Mouse (Mus musculus) thymus, postnatal 36 days (tissue): ENCODE data around the gene Unc50.

Experiments
- DNase-seq, 2 experiments: peaks; one replicate each; pipeline ENCODE4 v3.0.0; 2022; ENCODE audit warnings: mixed read lengths in 2 of 2

The Unc50 gene

DNA sequence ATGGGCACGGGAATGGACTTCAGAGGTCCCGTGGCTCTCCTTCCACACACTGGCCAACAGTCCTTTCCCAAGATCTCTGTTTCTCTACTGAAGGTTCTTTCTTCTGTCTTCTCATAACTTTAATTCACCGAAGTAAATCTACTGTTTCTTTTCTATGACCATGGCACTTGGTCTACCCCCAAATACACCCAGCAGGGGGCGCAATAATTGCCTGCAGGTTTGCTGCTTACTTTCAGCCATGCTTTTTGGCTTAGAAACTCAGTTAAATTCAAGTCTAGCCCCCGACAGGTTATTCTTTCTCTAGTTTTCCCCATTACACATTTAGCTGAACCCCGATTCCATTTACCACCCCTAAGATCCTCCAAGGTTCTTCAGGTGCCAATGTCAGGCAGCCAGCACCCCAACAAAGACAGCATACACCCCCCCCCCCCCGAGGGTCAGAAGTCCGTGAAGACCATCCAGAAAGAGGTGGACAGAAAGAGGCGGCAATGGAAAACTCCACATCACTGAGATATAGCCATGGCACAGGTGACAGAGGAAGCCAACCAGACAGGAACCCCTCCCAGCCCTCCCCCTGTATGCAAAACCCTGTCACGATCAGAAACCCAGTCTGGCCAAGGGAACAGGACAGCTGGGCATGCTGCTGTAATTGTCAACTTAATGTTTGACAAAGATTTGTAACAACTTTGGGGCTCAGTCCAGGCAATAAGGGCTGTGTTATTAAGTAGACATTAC, 18.6 kb downstream of the Unc50 start:
- DNase-seq: peak; percentile 59 to 72

DNA sequence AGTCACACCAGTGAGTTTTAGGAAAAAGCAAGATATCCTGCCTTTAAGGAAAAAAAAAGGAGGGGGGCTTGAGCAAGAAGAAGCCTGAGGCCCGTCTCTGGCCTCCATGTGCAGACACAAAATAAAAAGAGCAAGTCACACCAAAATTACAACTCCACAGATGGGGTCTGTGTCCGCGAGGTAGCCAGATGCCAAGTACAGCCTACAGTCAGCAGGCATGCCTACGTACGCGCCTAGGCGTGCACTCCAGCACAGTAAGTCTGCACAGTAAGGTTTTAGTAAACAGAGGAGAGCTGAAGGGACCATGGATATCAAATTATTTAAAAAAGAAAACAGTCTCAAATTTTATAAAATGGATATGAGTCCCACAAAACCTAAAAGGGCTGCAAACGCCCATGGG, 21.3 kb downstream of the Unc50 start:
- DNase-seq: no peak

DNA sequence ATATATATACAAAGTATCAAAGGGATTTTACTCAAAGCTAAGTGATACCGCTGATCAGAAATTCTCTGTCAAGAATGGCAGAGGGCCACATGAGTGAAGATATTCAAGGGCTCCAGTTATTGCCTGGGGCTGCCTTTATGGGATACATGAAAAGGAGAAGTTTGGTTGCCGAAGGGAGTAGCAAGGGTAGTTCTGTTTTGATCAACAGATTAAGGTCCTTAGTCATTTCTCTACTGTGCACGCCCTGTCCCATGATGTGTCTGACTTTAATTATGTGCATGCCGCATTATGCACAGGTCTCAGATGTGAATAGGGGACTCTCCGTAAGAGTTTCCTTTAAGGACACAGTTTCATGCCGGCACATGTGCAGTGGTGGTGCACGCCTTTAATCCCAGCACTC, 27.6 kb downstream of the Unc50 start:
- DNase-seq: no peak

DNA sequence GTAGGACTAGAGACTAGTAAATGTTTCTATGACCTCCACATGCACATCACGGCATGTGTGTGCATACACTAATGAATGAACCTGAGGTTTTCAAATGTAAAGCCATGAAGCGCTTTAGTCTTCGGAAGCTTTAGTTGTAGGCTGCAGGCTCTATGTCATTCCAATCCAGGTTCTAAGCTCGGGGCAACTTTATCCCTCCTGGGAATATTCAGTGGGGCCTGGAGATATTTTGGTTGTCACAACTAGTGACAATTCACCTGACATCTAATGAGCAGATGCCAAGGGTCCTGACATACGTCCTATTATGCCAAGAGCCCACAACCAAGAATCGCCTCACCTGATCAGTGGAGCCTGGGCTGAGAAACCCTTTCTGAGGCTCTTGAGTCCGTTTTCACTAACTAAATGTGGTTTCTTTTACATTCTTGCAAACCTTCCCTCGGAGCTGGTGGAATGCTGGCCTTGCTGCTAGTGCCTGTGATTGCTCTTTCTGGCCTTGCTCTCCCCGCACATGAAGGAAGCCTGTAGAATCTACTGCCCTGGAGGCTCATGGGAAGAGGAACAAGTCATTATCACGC, 35.0 kb downstream of the Unc50 start:
- no peak for DNase-seq

DNA sequence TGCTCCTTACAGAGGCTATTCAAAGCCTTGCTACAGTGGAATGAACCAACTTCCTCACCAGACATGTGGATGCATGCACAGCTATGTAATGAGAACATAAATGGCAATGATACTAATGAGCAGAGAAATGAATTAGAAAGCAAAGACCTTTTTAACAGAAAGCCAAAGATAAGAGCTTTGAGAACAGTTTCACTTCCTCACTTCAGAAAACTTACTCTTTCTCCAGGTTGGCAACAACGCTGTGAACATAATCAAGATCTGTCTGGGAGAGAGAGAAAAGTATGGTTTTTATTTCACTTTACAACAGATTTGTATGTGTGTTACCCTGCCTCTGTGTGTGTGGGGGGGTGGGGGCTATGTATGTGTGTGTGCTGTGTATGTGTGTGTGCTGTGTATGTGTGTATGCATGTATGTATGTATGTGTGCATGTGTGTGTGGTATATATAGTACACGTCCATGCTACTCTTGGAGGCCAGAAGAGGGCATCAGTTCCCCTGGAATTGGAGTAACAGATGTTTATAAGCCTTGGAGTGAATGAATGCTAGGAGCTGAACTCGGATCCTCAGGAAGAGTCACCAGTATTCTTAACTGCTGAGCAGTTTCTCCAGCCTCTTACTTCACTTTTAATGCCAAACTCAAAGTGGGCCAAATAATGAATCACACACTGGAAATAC, 36.5 kb downstream of the Unc50 start:
- no peak for DNase-seq

DNA sequence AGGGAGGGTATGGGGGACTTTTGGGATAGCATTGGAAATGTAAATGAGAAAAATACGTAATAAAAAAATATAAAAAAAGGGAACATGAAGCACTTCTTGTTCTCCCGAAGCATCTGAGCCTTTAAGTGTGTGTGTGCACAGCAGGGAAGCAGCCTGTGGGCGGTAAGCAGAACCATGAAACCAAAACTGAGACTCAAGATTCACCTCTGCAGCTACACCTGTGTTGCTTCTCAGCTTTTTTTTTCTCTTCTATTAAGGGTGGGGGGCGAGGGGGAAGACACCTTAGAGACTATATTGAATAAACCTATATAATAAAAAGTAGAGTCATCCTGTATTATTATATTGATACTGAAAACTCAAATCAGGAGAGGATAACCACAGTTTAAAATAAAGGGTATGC, 37.9 kb downstream of the Unc50 start:
- no peak for DNase-seq

DNA sequence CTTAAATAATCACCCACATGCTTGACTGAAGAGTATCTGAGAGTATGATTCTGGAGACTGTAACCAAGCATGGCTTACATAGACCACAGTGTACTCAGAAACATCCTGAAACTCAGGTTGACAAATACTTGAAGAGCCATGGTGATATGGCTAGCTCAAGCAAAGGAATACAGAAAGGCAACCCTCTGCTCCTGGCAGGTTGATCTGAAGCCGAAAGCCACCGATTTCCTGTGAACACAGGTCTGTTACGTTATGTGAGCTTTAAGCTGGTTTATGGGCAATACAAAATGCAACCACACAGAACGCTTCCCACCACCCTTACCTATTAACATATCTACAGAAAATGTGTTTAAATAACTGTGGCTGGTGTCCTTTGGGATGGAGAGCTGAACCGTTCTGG, 39.1 kb downstream of the Unc50 start:
- no peak for DNase-seq

DNA sequence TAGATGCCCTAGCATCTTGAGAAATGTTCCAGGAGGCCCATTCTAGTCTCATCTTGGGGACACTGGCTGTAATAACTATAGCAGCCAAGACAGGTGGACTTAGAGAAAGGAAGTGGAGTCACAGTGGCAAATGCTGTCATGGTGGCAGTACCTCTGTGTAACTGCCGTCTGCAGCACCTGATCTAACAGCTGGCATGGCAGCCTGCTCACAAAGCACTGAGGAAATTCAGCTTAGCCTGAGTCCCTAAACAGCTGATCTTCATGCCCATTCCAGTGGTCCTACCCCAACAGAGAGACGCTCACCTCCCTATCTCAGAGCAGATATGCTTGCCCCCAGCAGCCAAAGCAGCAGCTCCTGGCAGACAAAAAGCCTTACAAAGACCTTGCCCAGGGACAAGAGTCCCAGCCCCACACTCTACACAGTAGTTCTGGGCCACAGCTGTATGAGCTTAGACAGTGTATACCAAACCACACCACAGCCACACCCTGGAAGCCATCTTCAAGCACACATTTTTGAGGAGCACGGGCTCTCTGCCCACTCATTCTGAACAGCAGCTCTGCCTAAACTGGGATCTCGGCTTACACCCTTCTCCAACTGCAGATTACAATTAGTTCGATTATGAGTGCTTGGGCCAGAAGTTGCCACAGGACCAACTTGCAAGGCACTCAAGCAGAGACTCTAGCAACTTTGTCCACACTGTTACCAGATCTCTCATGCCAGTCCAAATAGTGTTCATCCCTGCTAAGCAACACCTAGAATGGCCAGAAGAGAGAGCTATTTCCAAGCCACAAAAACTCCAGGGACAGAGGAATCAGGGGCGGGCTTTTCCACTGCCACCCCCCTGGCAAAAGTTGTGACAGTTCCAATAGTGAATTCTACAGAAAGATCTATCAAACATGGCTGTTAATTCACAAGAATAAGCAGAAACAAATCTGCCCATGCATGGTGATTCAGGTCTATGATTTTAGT, 41.5 kb downstream of the Unc50 start:
- DNase-seq: peak; percentile 57 to 64

DNA sequence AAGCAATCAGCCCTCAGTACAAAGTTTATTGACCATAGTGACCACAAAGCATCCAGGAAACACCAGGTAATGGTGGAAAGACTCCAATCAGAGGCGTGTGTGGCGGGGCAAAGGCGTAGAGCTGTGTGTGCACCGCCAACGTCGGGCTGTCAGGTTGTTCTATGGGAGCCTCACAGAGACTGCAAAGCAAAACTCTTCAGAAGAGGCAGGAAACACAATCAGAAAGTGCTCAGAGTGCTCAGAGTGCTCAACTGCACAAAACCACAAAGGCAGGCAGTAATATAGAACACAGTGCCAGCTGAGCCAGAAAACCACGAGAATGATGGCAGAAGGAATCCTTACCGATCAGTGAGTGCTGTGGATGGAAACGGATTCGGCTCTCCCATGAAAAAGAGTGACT, 43.3 kb downstream of the Unc50 start:
- DNase-seq: peak; percentile 61 to 74

DNA sequence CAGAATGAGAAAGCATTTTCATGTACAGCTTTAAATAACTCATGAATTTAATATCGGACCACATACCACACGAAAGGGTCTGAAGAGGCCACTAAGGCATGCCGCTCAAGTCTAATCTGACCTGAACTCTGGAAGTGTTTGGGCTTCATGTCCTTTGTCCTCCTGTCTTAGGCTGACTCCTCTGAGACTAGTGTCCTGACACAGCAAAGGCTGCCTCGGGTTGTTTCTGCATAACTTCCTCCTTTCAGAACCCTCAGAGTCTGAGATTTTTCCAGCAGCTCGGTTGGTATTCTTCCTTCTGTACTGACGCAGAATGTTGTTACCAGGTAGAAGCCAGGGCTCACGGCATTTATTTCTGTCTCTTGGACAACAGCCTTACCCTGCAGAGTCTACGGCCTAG, 44.1 kb downstream of the Unc50 start:
- DNase-seq: peak; percentile 36 to 42

DNA sequence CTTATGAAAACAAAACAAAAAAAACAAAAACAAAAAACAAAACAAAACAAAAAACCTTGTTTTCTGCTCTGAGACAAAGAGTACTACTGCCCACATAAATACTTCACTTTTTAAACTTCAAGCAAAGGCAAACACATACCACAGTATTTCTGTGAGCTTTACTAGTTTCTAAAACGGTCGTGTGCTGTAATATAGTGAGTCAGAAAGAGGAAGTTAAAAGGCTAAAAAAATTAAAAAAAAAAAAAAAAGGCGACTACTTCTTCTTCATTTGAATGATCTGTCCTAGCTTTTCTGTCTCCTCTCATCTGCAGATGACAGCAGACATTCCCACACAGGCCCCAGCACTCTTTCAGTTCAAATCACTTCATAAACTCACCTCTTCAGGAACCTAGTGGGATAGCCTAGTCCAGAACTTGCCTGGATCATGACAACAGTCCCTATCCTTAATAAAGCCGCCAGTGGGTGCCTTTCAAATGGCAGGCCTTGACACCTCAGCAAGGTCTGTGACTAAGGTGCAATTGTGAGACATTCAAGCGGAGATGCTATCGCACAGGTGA, 44.8 kb downstream of the Unc50 start:
- DNase-seq: no peak

DNA sequence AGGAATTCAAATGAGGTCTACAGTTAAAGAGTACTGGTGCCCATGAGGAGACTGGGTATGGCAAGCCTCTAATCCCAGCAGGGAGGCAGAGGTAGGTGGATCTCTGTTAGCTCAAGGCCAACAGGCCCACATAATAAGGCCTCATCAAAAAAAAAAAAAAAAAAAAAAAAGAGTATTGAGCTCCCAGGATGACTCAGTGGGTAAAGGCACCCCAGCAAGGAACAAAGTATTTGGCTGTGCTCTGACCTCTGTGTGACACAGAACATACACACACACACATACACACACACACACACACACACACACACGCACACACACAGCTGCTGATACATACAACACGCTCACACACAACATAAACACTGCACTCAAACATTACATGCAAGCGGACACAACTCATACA, 45.4 kb downstream of the Unc50 start:
- no peak for DNase-seq

DNA sequence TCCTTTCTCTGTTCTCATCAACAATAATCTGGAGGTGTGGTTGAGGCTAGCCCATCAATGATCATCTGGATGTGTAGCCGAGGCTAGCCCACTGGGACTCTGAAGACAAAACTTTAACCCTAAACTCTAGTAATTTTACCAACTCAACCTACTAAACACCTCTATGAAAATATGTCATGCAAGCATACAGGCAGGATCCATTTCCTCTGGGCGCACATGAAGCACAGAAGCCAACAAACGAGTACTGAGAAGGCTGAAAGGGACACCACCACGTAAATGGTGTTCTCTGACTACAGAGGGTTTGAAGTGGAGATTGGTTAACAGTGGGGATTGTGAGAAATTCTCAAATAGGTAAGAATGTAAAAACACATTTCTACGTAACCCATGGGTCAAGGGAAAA, 47.3 kb downstream of the Unc50 start:
- DNase-seq: no peak

DNA sequence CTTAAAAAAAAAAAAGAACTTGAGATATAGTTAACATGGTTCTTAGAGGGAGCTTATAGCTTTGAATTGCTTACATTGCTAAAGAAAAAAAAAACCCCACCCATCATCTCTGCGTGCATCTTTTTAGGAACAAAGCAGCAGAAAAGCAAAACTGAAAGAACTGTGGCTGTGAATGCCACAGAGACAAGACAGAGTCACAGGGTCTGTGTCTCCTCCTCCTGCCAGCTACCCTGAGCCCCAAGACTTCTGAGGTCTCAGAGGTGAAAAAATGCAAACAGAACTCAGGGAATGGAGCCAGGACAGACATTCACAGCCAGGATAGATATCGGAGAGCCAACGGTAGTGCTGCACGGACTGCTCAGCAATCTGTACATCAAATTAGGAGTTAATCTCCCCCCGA, 48.0 kb downstream of the Unc50 start:
- DNase-seq: peak in 1 of 2 experiments; percentile 40

DNA sequence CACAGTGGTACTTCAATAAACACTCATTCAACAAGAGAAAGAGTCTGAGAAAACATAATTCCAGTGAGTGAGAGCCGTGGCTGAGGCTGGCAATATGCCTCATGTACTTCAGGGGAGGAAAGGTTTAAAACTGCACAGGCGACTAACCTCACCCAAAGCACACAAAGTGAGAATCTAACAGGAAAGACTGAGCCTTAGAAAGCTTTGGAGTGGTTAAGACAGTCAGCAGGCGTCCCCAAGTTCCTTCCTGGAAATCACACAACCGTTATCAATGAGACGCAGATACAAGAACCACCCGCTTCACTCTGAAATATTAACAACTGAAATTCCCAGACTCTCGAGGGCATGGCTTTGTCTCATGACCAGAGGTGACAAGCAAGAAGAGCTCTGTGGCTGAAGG, 48.5 kb downstream of the Unc50 start:
- DNase-seq: peak; percentile 30 to 34

DNA sequence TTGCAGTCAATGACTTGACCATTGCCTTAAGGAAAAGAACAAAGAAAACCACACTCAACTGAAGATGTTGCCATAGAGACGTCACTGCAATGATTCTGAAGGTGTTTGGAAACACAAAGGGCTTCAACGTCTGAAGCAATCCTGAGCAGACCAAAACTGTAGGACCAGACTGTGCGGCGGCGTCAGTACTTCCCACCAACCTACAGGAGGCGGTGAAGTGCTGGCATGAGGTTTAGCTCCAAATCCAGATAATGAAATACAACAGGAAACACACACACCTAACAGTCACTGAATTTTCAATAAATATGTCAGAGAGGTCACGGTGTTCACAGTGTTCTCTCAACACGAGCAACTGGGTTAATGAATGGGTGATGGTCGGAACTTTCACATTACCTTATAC, 49.1 kb downstream of the Unc50 start:
- DNase-seq: peak; percentile 73

DNA sequence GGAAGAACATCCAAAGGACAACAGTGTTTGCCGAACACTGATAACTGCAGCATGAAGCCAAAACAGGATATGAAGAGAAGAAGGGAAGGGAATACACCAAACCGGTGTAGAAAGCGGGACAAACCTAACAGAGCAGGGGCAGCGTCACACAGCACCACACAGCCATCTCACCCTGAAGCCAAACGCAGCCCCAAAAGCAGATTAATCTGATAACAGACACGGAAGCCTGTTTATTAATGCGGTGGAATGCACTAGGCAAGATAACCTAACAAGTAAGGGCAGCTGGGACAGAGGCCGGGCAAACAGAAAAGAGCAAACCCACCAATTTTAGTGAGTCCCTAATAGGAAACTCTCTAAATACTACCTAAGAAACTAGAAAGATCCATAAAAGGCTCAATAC, 49.8 kb downstream of the Unc50 start:
- no peak for DNase-seq

DNA sequence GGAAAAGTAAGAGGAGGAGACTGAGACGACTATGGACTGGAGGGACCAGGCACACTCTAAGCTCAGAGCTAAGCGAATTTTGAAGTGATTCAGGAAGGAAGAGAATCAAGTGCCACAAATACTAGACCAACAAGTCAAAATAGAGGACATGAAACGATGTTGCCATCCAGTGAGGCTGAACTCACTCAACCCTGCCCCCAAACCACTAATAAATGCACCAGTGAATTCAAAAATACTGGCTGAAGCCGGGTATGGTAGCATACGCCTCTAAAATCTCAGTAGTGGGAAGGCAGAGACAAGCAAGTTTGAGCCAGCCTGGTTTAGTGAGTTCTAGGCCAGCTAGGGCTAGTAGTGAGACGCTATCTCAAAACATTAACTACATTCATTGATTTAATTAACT, 50.8 kb downstream of the Unc50 start:
- DNase-seq: no peak

DNA sequence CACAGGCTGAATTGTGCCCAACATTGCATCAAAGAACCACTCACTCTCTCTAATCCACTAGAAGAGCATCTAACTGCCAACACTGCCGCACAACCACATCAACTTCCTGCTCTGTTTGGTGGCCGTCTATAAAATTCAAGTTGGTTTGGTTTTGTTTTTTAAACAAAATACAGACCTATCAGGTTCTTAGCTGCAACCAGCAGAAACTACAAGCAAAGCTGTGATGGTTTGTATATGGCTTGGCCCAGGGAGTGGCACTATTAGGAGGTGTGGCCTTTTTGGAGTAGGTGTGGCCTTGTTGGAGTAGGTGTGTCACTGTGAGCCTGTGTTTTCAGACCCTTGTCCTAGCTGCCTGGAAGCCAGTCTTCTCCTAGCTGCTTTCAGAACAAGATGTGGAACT, 51.4 kb downstream of the Unc50 start:
- peak; percentile 39 to 45 for DNase-seq

DNA sequence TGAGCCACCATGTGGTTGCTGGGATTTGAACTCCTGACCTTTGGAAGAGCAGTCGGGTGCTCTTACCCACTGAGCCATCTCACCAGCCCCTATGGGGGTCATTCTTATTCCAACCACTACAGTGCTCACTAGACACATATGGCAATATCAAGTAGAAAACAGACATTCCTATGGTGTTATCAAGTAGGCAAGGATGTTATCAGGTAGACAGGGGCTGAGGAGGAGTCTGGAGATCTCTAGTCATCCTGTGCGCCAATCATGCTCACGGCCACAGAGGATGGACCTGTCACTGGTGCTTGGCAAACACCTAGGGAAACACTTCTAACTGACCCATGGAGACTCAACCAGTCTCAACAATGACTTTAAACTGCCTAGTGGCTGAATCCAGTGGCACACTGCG, 54.7 kb downstream of the Unc50 start:
- no peak for DNase-seq

DNA sequence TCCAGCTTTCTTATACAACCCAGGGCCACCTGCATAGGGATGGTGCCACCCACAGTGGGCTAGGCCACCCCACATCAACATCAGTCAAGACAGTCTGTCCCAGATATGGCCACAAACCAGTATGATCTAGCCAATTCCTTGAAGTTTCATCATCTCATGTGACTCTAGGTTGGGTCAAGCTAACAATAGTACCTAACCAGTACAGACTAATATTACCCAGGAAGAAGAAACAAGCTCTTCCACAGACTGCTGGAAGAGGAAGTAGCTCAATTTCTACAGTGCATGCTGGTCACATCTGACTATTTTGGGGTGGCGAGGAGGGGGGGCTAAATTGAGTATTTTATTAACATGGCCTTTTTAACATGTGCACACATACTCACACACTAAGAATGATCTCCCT, 56.5 kb downstream of the Unc50 start:
- no peak for DNase-seq

DNA sequence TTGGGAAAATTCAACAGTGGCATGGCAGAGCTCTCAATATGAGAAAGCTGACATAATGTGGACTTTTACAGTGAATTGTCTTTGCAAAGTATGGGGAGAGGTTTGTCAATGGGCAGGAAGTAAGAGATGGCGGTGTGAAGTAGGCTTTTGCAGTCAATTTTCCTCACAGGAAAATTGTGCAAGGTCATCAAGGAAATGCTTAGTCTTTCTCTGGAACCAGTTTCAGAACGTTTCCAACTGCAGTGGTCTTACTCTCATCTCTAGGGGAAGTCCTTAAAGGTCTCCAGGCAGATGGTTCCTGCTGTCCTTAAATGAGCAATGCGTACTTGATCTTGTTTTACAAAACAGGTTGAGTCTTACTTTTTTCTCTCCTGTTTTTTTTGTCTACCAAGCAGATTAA, 57.1 kb downstream of the Unc50 start:
- DNase-seq: no peak

DNA sequence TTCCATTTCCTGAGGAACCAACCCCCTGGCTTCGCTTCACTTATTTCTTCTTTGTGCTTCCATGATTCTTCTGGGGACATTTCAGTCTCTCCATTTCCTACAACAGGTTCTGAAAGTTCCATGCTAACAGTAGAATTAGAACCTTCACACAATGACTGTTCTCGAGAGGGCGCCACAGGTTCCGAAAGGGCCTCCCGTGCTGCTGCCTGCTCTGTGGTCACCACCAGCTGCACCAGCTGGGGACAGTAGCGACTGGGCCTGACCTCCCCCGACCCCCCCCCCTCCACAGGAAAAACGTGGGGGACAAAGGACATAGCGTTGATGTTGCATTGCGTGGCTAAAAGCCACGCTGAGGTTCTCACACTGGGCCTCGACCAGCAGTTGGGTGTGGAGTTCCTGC, 58.6 kb downstream of the Unc50 start:
- DNase-seq: no peak
